Mouse (Mus musculus) lung, postnatal 0 days (tissue): ENCODE results near the gene Ppp2r5a. TPM values are rescaled to one million over a fixed set of nuclear protein-coding genes. Genes with fewer than 3 reads are reported as not detected.

Experiments
- ATAC-seq: fragments of 200-750 bp; cut with Nextera tagmentation; 2 replicates; pipeline ENCODE4 v1.8.0; 2017; ENCODE audit warnings: moderate library complexity
- DNase-seq: peaks from one replicate; pipeline ENCODE4 v3.0.0-alpha.2; 2016; ENCODE audit warnings: low spot score
- H3K27ac ChIP-seq: fragments of 300-500 bp; sonication (generic); 2 replicates; pipeline ENCODE4 v1.5.1; 2014; ENCODE audit warnings: antibody characterized with exemption, mild to moderate bottlenecking, low read length, mixed read lengths
- H3K27me3 ChIP-seq: fragments of 300-500 bp; sonication (generic); replicated peaks from 2 replicates; pipeline ENCODE4 v1.6.1; 2014; ENCODE audit warnings: low read length, mixed read lengths; ENCODE audit not compliant: insufficient read depth
- H3K36me3 ChIP-seq: fragments of 300-500 bp; sonication (generic); 2 replicates; pipeline ENCODE4 v1.6.1; 2014; ENCODE audit warnings: low read length, mixed read lengths; ENCODE audit not compliant: insufficient read depth
- H3K4me1 ChIP-seq: fragments of 300-500 bp; sonication (generic); 2 replicates; pipeline ENCODE4 v1.6.1; 2014; ENCODE audit warnings: antibody characterized with exemption, low read depth, low read length, mixed read lengths; ENCODE audit not compliant: insufficient read depth
- H3K4me2 ChIP-seq: fragments of 300-500 bp; sonication (generic); replicated peaks from 2 replicates; pipeline ENCODE4 v1.6.1; 2014; ENCODE audit warnings: low read depth, mild to moderate bottlenecking, low read length, moderate library complexity, mixed read lengths
- H3K4me3 ChIP-seq: fragments of 300-500 bp; sonication (generic); 2 replicates; pipeline ENCODE4 v1.5.1; 2014; ENCODE audit warnings: low read depth, low read length
- H3K9ac ChIP-seq: fragments of 300-500 bp; sonication (generic); replicated peaks from 2 replicates; pipeline ENCODE4 v1.6.1; 2014; ENCODE audit warnings: low read depth, mild to moderate bottlenecking
- H3K9me3 ChIP-seq: fragments of 300-500 bp; sonication (generic); 2 replicates; pipeline ENCODE4 v1.6.1; 2016; ENCODE audit warnings: low read length, mixed read lengths
- CTCF ChIP-seq: IDR thresholded peaks from 2 replicates; pipeline ENCODE4 v1.5.1; 2016; ENCODE audit warnings: antibody characterized with exemption, mild to moderate bottlenecking
- EP300 ChIP-seq: IDR thresholded peaks from 2 replicates; pipeline ENCODE4 v1.6.1; 2016; ENCODE audit warnings: antibody characterized with exemption, mild to moderate bottlenecking, control low read depth
- WGBS: fragments of 180-500 bp; shearing (Covaris S2); extraction: QIAGEN DNeasy Blood & Tissue Kit; methylation state at CpG from one replicate; pipeline ENCODE4 v1.1.7; 2014; 5-methylcytosine and 5-hydroxymethylcytosine counted together
- polyA plus RNA-seq: library from polyadenylated mRNA; unstranded; fragments of >200 nt; fragmentation: Nextera tagmentation; extraction: Ambion mirVana; gene quantifications from 2 replicates; pipeline ENCODE4 v1.2.1, GENCODE M21; 2015

Gene Ppp2r5a
- polyA plus RNA-seq, 1 experiment from 2014 or later, result 51.5 TPM

DNA sequence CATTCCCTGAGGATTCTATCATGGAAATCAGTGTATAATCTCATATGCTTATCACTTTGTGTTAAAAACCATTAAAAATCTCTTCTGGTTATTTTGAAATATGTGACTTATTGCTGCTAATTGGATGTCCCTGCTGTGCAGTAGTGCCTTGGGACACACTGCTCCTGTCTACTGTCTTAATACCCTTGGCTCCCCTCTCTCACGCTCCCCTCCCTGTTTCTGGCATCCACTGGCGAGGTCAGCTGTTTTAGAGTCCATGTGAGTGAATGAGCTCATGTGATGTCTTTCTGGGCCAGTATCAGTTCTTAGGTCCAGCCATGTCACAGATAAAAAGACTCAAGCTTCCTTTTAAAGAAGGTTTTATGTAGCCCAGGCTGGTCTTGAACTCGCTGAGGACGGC lies 72.7 kb downstream of the Ppp2r5a start:
- peak; percentile 62 for DNase-seq
- no peaks in the 10 kb centered on the region for H3K36me3 ChIP-seq
- no peak overlapping the region for H3K4me3 ChIP-seq
- H3K27me3 ChIP-seq, result no peaks in the 10 kb centered on the region
- H3K4me2 ChIP-seq, result no peak overlapping the region
- no peak overlapping the region for H3K27ac ChIP-seq
- TF ChIP-seq CTCF, result no peak
- no peak for ATAC-seq
- H3K9ac ChIP-seq, result no peak overlapping the region
- H3K4me1 ChIP-seq, result 0 out of 2 replicates have a peak, but pooled peaks cover 2% of the 10 kb centered on the region
- WGBS, result 83% methylated on average over 4 of the region's 4 CpGs
- no peaks in the 10 kb centered on the region for H3K9me3 ChIP-seq

DNA sequence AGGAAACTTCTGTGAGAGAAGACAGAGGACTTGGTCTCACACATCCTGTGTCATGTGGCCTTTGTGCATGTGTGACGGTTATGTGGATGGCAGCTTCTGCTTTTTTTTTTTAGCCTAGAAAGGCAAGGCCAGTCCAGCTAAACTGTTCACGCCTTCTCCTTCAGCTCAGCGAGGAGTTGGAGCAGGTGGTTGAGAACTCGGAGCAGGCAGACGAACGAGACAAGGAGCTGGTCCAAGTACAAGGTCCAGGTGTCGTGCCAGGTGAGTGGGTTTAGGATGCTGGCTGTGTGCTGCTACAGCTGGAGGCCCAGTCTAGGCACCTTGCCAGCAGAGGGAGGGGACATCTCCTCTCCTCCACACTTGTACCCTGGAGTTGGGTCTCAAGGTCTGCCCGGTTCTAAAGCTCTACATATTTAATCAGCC lies 75.0 kb downstream of the Ppp2r5a start:
- no peak for DNase-seq
- 0 out of 2 replicates have a peak, but pooled peaks cover 3% of the 10 kb centered on the region for H3K4me1 ChIP-seq
- TF ChIP-seq CTCF, result no peak
- TF ChIP-seq EP300, result no peak
- no peak overlapping the region for H3K9ac ChIP-seq
- H3K4me3 ChIP-seq, result no peak overlapping the region
- no peaks in the 10 kb centered on the region for H3K9me3 ChIP-seq
- no peak overlapping the region for H3K27ac ChIP-seq
- no peak overlapping the region for H3K4me2 ChIP-seq
- H3K36me3 ChIP-seq, result no peaks in the 10 kb centered on the region
- 54% methylated on average over 8 of the region's 8 CpGs for WGBS
- no peaks in the 10 kb centered on the region for H3K27me3 ChIP-seq
- no peak for ATAC-seq

- TF ChIP-seq CTCF, result no peak
- no peak for TF ChIP-seq EP300
- no peak overlapping the region for H3K27ac ChIP-seq
- H3K9ac ChIP-seq, result no peak overlapping the region
- WGBS, result 74% methylated on average over 8 of the region's 8 CpGs
- no peaks in the 10 kb centered on the region for H3K27me3 ChIP-seq
- no peak overlapping the region for H3K4me3 ChIP-seq
- no peaks in the 10 kb centered on the region for H3K9me3 ChIP-seq
- no peak overlapping the region for H3K4me2 ChIP-seq
- DNase-seq, result no peak
- no peaks in the 10 kb centered on the region for H3K36me3 ChIP-seq
- 0 out of 2 replicates have a peak, but pooled peaks cover 3% of the 10 kb centered on the region for H3K4me1 ChIP-seq
- ATAC-seq, result no peak
These were observed 75.8 kb downstream of the Ppp2r5a start for GRCm38 (mm10) chr1:191327258-191327657.

GRCm38 (mm10) chr1:191326233-191326882 lies 76.7 kb downstream of the Ppp2r5a start:
- Histone ChIP-seq H3K4me3 (peak overlapping the region; percentile 66), H3K9me3 (no peaks in the 10 kb centered on the region), H3K36me3 (no peaks in the 10 kb centered on the region), H3K27ac (0 out of 2 replicates have a peak overlapping the region, but pooled peaks have one; percentile 58), H3K4me1 (0 out of 2 replicates have a peak, but pooled peaks cover 3% of the 10 kb centered on the region), H3K4me2 (peak overlapping the region; percentile 100), H3K27me3 (no peaks in the 10 kb centered on the region), H3K9ac (peak overlapping the region; percentile 48)
- under 1% methylated on average over 27 of the region's 35 CpGs for WGBS
- DNase-seq (peak; percentile 43), ATAC-seq (peak; percentile 61)
- TF ChIP-seq EP300 (no peak), CTCF (no peak)

GRCm38 (mm10) chr1:191325726-191326232 lies 77.3 kb downstream of the Ppp2r5a start, which contains the start of gene Tmem206:
Gene Tmem206 (plus strand): TSS chr1:191325912.
- Histone ChIP-seq H3K4me1 (0 out of 2 replicates have a peak, but pooled peaks cover 3% of the 10 kb centered on the region), H3K4me2 (peak within 1 kb of the TSS; percentile 100), H3K9ac (peak within 1 kb of the TSS; percentile 48), H3K27me3 (no peaks in the 10 kb centered on the region), H3K4me3 (peak within 1 kb of the TSS; percentile 66), H3K36me3 (no peaks in the 10 kb centered on the region), H3K9me3 (no peaks in the 10 kb centered on the region), H3K27ac (peak within 1 kb of the TSS; percentile 58)
- peak; percentile 97 for DNase-seq
- peak; percentile 98 for ATAC-seq
- TF ChIP-seq CTCF, result peak; percentile 23
- TF ChIP-seq EP300, result no peak
- WGBS, result under 1% methylated on average over 39 of the region's 42 CpGs

DNA sequence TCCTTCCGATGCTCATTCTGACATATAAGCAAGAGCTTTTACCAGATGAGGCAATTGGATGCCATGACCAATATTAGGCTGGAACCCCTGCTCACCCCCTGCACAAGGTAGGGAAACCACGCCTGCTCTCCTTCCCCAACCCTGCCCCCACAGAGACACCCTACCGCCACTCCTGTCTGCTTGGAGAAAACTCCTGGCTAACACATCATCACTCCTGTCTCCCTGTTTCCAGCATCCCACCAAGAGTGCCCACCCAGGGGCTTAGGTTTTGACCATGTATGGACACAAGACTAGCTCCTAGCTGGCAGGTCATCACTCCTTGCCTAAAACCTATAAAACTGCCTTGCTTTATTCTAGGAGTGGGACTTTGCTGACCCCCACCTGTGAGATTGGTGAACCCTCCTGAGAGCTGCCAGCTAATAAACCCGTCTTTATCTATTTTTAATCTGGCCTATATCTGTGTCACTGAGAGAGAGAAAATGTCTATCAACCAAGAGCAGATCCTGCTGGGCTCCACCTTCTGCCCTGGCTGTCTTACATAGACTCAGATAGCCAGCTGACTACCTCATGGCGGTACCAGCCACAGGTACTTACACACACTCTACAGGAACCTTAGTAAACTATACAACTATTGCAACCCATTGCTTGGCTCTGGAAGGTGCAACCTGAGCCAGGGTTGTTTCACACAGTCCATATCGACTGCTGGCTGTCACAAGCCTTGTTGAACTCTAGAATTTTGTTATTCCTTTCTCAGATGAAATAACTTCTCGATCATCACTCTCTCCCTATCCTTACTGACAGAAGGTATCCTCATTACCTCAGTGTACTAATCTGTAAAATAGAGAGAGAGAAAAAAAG lies 78.1 kb downstream of the Ppp2r5a start:
- WGBS, result 79% methylated on average over 7 of the region's 7 CpGs
- no peaks in the 10 kb centered on the region for H3K36me3 ChIP-seq
- no peaks in the 10 kb centered on the region for H3K27me3 ChIP-seq
- no peaks in the 10 kb centered on the region for H3K9me3 ChIP-seq
- H3K4me2 ChIP-seq, result peak overlapping the region; percentile 100; the same call in 1 of the 2 replicates
- no peak for ATAC-seq
- H3K4me3 ChIP-seq, result no peak overlapping the region
- H3K4me1 ChIP-seq, result 0 out of 2 replicates have a peak, but pooled peaks cover 3% of the 10 kb centered on the region
- H3K9ac ChIP-seq, result no peak overlapping the region
- no peak for TF ChIP-seq CTCF
- TF ChIP-seq EP300, result no peak
- no peak for DNase-seq
- no peak overlapping the region; the same call in 1 of the 2 replicates for H3K27ac ChIP-seq
